Mouse (Mus musculus) bone marrow macrophage, adult 2 months (primary cell): ENCODE data around the gene Ifitm1.

Experiments used
- CTCF ChIP-seq: IDR thresholded peaks from 2 replicates; pipeline ENCODE4 v1.5.1; 2012; ENCODE audit warnings: low read depth, mild to moderate bottlenecking, low read length, moderate library complexity
- POLR2A ChIP-seq: IDR thresholded peaks from 2 replicates; pipeline ENCODE4 v1.6.1; 2012; ENCODE audit warnings: mild to moderate bottlenecking, low read depth, low read length, borderline replicate concordance

DNA sequence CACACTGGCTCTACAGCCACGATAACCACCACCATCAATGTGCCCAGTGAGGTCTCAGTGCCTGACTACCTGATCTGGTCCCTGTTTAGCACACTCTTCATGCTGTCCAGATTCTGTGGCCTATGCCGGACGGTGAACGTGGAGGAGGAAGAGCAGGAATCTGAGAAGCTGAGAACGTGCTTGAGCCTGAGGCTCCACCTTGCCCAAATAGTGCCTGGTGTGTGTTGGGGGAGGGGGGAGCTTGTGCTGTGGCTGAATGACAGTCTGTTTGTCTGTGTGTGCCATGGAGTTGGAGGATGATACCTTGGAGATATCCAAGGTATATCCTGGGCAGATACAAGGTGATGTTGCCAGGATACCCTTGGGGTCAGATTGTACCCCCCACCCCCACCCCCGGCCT, 23.2 kb downstream of the Ifitm1 start:
- TF ChIP-seq POLR2A (no peak), CTCF (no peak)
